Mouse (Mus musculus): ENCODE results near the gene Slc25a24. TPM values are rescaled to one million over a fixed set of nuclear protein-coding genes. Genes with fewer than 3 reads are reported as not detected.
A peak's percentile ranks its signal among the peaks of the same experiment; 100 is the strongest.

Gene Slc25a24
- total RNA-seq (2014; fragmentation: Nextera tagmentation) (16.0 and 16.2 TPM in 2 replicates), total RNA-seq (2017) (15.3 and 17.1 TPM in 2 replicates)

GRCm38 (mm10) chr3:109122641-109123530, at the start of gene Slc25a24:
Gene Slc25a24, plus strand, starts transcription at chr3:109123149.
- peak; percentile 81 for ATAC-seq (replicated peaks; ENCODE audit: poor library complexity, severe bottlenecking)

GRCm38 (mm10) chr3:109080169-109080568, 42.8 kb upstream of the Slc25a24 start, which contains the start of gene Slc25a54:
Gene Slc25a54, plus strand, starts transcription at chr3:109080469.
- no peak for ATAC-seq (replicated peaks; ENCODE audit: poor library complexity, severe bottlenecking)

GRCm38 (mm10) chr3:109084418-109084817, 38.5 kb upstream of the Slc25a24 start:
- no peak for ATAC-seq (replicated peaks; ENCODE audit: poor library complexity, severe bottlenecking)

- no peak for ATAC-seq (replicated peaks; ENCODE audit: poor library complexity, severe bottlenecking)
These were observed 34.5 kb upstream of the Slc25a24 start for GRCm38 (mm10) chr3:109088460-109088859.

- no peak for ATAC-seq (replicated peaks; ENCODE audit: poor library complexity, severe bottlenecking)
These were observed 18.2 kb upstream of the Slc25a24 start for GRCm38 (mm10) chr3:109104702-109105101.

GRCm38 (mm10) chr3:109117136-109117535, 5.8 kb upstream of the Slc25a24 start:
- no peak for ATAC-seq (replicated peaks; ENCODE audit: poor library complexity, severe bottlenecking)

- ATAC-seq (replicated peaks; ENCODE audit: poor library complexity, severe bottlenecking), result no peak
These were observed 3.4 kb upstream of the Slc25a24 start for GRCm38 (mm10) chr3:109119562-109119961.

GRCm38 (mm10) chr3:109119973-109120372, 3.0 kb upstream of the Slc25a24 start:
- no peak for ATAC-seq (replicated peaks; ENCODE audit: poor library complexity, severe bottlenecking)

GRCm38 (mm10) chr3:109123531-109123981, 607 bp downstream of the Slc25a24 start:
- ATAC-seq (replicated peaks; ENCODE audit: poor library complexity, severe bottlenecking), result peak; percentile 31

GRCm38 (mm10) chr3:109124091-109124490, 1.1 kb downstream of the Slc25a24 start:
- ATAC-seq (replicated peaks; ENCODE audit: poor library complexity, severe bottlenecking), result no peak

GRCm38 (mm10) chr3:109125531-109125930, 2.6 kb downstream of the Slc25a24 start:
- ATAC-seq (replicated peaks; ENCODE audit: poor library complexity, severe bottlenecking), result no peak

GRCm38 (mm10) chr3:109129768-109130167, 6.8 kb downstream of the Slc25a24 start:
- peak; percentile 97 for ATAC-seq (replicated peaks; ENCODE audit: poor library complexity, severe bottlenecking)

- ATAC-seq (replicated peaks; ENCODE audit: poor library complexity, severe bottlenecking), result no peak
These were observed 10.0 kb downstream of the Slc25a24 start for GRCm38 (mm10) chr3:109132966-109133365.

GRCm38 (mm10) chr3:109134036-109134435, 11.1 kb downstream of the Slc25a24 start:
- no peak for ATAC-seq (replicated peaks; ENCODE audit: poor library complexity, severe bottlenecking)

GRCm38 (mm10) chr3:109135352-109135751, 12.4 kb downstream of the Slc25a24 start:
- peak; percentile 71 for ATAC-seq (replicated peaks; ENCODE audit: poor library complexity, severe bottlenecking)

GRCm38 (mm10) chr3:109152561-109152960, 29.6 kb downstream of the Slc25a24 start:
- no peak for ATAC-seq (replicated peaks; ENCODE audit: poor library complexity, severe bottlenecking)

GRCm38 (mm10) chr3:109153410-109153809, 30.5 kb downstream of the Slc25a24 start:
- peak; percentile 74 for ATAC-seq (replicated peaks; ENCODE audit: poor library complexity, severe bottlenecking)

- ATAC-seq (replicated peaks; ENCODE audit: poor library complexity, severe bottlenecking), result 0 out of 2 replicates have a peak, but pooled peaks have one; percentile 23
These were observed 33.1 kb downstream of the Slc25a24 start for GRCm38 (mm10) chr3:109155926-109156669.

GRCm38 (mm10) chr3:109157481-109157880, 34.5 kb downstream of the Slc25a24 start:
- no peak for ATAC-seq (replicated peaks; ENCODE audit: poor library complexity, severe bottlenecking)

- ATAC-seq (replicated peaks; ENCODE audit: poor library complexity, severe bottlenecking), result no peak
These were observed 41.1 kb downstream of the Slc25a24 start for GRCm38 (mm10) chr3:109164088-109164487.

GRCm38 (mm10) chr3:109164644-109165043, 41.7 kb downstream of the Slc25a24 start:
- no peak for ATAC-seq (replicated peaks; ENCODE audit: poor library complexity, severe bottlenecking)

Measured in granulocyte monocyte progenitor cell, adult 5-6 weeks (primary cell).